Mouse (Mus musculus) midbrain, postnatal 0 days (tissue): Measurements from ENCODE around the gene Ccdc102a. TPM values are rescaled to one million over a fixed set of nuclear protein-coding genes. Genes with fewer than 3 reads are reported as not detected.

Experiments
- ATAC-seq: fragments of 200-750 bp; cut with Nextera tagmentation; 2 replicates; pipeline ENCODE4 v1.8.0; 2017; ENCODE audit warnings: moderate number of reproducible peaks, mild to moderate bottlenecking, moderate TSS enrichment, moderate library complexity; ENCODE audit not compliant: low FRiP score
- DNase-seq: peaks from one replicate; pipeline ENCODE4 v3.0.0-alpha.2; 2015; ENCODE audit warnings: low spot score
- H3K27ac ChIP-seq: fragments of 300-500 bp; sonication (generic); 2 replicates; pipeline ENCODE4 v1.5.1; 2014; ENCODE audit warnings: low read depth, mild to moderate bottlenecking, low read length, mixed read lengths
- H3K27me3 ChIP-seq: fragments of 300-500 bp; sonication (generic); 2 replicates; pipeline ENCODE4 v1.6.1; 2014; ENCODE audit warnings: low read length, control low read depth, mixed read lengths; ENCODE audit not compliant: insufficient read depth
- H3K36me3 ChIP-seq: fragments of 300-500 bp; sonication (generic); 2 replicates; pipeline ENCODE4 v1.6.1; 2014; ENCODE audit warnings: low read length, control low read depth, mixed read lengths; ENCODE audit not compliant: insufficient read depth
- H3K4me1 ChIP-seq: fragments of 300-500 bp; sonication (generic); 2 replicates; pipeline ENCODE4 v1.6.1; 2014; ENCODE audit warnings: mild to moderate bottlenecking, control low read depth, antibody characterized with exemption, low read length, mixed read lengths; ENCODE audit not compliant: insufficient read depth
- H3K4me2 ChIP-seq: fragments of 300-500 bp; sonication (generic); 2 replicates; pipeline ENCODE4 v1.6.1; 2014; ENCODE audit warnings: low read depth, mild to moderate bottlenecking, low read length, mixed read lengths; ENCODE audit not compliant: poor library complexity, severe bottlenecking
- H3K4me3 ChIP-seq: fragments of 300-500 bp; sonication (generic); 2 replicates; pipeline ENCODE4 v1.5.1; 2014; ENCODE audit warnings: low read depth, mild to moderate bottlenecking, low read length, moderate library complexity
- H3K9ac ChIP-seq: fragments of 300-500 bp; sonication (generic); replicated peaks from 2 replicates; pipeline ENCODE4 v1.6.1; 2014; ENCODE audit warnings: mild to moderate bottlenecking, low read length, moderate library complexity, mixed read lengths; ENCODE audit not compliant: poor library complexity, severe bottlenecking
- H3K9me3 ChIP-seq: fragments of 300-500 bp; sonication (generic); 2 replicates; pipeline ENCODE4 v1.6.1; 2016; ENCODE audit warnings: low read length, control low read depth
- CTCF ChIP-seq: IDR thresholded peaks from 2 replicates; pipeline ENCODE4 v1.5.1; 2016; ENCODE audit warnings: antibody characterized with exemption, mild to moderate bottlenecking
- whole genome bisulfite sequencing: fragments of 180-500 bp; shearing (Covaris S2); extraction: QIAGEN DNeasy Blood & Tissue Kit; methylation state at CpG from one replicate; pipeline ENCODE4 v1.1.7; 2014; 5-methylcytosine and 5-hydroxymethylcytosine counted together
- polyA plus RNA-seq: library from polyadenylated mRNA; unstranded; fragments of >200 nt; fragmentation: Nextera tagmentation; extraction: Ambion mirVana; gene quantifications from 2 replicates; pipeline ENCODE4 v1.2.1, GENCODE M21; 2015
- total RNA-seq: library from RNA; depleted of rRNA; stranded (reverse); fragments of >200 nt; gene quantifications from 2 replicates; pipeline ENCODE4 v1.2.3, GENCODE M21; 2014

Gene Ccdc102a
- total and polyA plus RNA-seq, 2 experiments from 2014 or later = 3.7 to 6.1 TPM

DNA sequence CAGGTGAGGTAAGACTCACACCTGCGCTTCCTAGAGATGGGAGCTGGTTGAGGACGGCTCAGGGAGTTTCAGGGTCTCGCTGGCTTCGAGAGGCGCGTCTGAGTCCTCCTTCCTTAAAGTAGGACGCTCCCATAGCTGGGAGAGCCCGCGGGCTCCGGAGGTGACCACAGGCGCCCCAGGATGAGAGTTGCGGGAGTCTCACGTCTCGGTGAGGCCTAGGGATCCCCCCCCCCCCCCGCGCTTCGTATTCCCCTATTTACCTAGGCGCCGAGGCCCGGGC, 42.1 kb downstream of the Ccdc102a start:
- DNase-seq = no peak
- no peak overlapping the region for H3K27ac ChIP-seq
- no peak for ATAC-seq
- WGBS = 0% methylated on average over 16 of the region's 20 CpGs
- TF ChIP-seq CTCF = no peak
- H3K27me3 ChIP-seq = peaks cover 11% of the 10 kb centered on the region; the same call in 1 of the 2 replicates
- peak overlapping the region; percentile 52 for H3K4me3 ChIP-seq
- H3K9ac ChIP-seq = peak overlapping the region; percentile 44
- H3K36me3 ChIP-seq = no peaks in the 10 kb centered on the region
- H3K9me3 ChIP-seq = no peaks in the 10 kb centered on the region
- no peaks in the 10 kb centered on the region; the same call in 1 of the 2 replicates for H3K4me1 ChIP-seq
- peak overlapping the region; percentile 80 for H3K4me2 ChIP-seq

DNA sequence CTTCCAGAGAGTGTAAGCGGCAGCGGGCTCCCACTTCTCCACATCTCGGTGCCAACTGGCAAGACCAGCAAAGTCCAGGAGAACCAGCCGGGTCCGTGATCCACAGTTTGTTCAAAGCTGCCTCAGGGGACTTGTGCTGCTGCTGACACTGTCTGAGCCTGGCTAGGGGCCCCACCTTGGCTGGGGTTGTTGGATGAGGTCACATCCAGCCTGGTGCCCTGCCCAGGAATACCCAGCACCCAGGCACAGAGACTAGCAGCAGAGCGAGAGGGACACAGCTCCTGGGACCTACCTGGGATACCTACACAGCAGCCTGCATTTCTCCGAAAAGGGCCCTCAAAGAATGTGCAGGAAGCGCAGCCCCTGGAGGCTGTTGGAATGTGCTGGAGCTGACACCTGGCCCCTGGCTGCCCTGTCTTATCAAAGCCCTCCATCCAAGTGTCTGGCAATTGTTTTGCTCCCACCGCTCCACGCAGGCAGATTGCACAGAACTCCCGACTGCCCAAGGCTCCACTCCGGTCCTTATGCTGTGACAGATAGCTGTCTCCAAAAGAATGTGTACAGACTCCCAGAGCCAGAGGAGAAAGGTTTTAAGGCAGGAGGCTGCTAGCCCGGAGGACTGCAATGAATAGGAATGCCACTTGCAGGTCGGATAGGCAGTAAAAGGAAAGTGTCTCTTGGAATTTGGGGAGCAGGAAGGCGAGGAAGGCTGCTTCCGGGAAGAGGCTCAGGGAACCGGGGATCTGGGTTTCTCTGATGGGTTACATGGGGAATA, 42.6 kb downstream of the Ccdc102a start:
- H3K27me3 ChIP-seq = peaks cover 11% of the 10 kb centered on the region; the same call in 1 of the 2 replicates
- no peaks in the 10 kb centered on the region for H3K9me3 ChIP-seq
- ATAC-seq (no peak), DNase-seq (no peak)
- WGBS = 19% methylated on average over 17 of the region's 17 CpGs
- H3K4me1 ChIP-seq = no peaks in the 10 kb centered on the region; the same call in 1 of the 2 replicates
- H3K27ac ChIP-seq = no peak overlapping the region
- H3K4me2 ChIP-seq = peak overlapping the region; percentile 80
- H3K9ac ChIP-seq = peak overlapping the region; percentile 44
- TF ChIP-seq CTCF = no peak
- peak overlapping the region; percentile 52 for H3K4me3 ChIP-seq
- no peaks in the 10 kb centered on the region for H3K36me3 ChIP-seq

DNA sequence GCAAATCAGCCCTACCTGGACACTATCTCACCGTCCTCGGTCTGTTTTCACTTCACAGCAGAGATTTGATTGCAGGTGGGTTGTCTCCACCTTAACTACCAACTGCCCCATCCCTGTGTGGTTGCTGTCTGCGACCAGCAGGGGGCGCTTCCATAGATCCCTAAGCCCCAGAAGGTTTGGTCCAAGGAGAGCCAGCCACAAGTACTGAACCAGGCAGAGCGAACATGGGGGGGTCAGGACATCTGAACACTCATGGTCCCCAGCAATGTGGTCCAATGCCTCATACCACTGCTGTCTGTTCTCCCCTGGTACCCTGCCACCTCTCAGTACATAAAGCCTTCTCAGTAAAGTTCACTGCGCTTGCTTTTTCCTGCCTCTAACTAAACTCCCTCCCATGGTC, 43.5 kb downstream of the Ccdc102a start:
- Histone ChIP-seq H3K27me3 (peaks cover 11% of the 10 kb centered on the region; the same call in 1 of the 2 replicates), H3K9ac (no peak overlapping the region), H3K4me2 (peak overlapping the region; percentile 80), H3K4me1 (peaks cover 5% of the 10 kb centered on the region), H3K4me3 (no peak overlapping the region), H3K36me3 (no peaks in the 10 kb centered on the region), H3K27ac (no peak overlapping the region), H3K9me3 (no peaks in the 10 kb centered on the region)
- DNase-seq (peak; percentile 55), ATAC-seq (no peak)
- TF ChIP-seq CTCF = peak; percentile 85
- WGBS = 13% methylated on average over 6 of the region's 6 CpGs

DNA sequence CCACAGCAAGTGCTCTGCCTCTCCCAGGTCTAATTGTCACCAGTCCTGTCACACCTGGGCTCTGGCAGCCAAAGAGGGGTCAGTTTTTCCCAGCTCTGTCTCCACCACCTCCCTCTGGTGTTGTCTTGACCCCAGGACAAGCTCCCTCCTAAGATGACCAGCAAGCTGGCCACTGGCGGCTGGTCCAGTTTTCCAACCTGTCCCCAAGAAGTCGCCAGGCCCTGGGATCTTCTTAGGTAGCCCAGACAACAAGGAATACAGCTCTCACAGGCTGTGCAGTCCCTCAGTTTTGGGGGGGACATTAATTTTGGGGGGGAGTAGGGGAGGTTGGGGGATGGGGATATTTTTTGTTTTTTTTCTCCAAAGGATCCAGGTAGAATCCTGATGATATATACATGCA, 45.3 kb downstream of the Ccdc102a start:
- no peak overlapping the region for H3K9ac ChIP-seq
- no peaks in the 10 kb centered on the region for H3K9me3 ChIP-seq
- DNase-seq (no peak), ATAC-seq (no peak)
- WGBS = 82% methylated on average over 2 of the region's 2 CpGs
- no peak for TF ChIP-seq CTCF
- H3K4me3 ChIP-seq = no peak overlapping the region
- H3K27ac ChIP-seq = no peak overlapping the region
- H3K4me1 ChIP-seq = peaks cover 17% of the 10 kb centered on the region
- no peak overlapping the region for H3K4me2 ChIP-seq
- peaks cover 11% of the 10 kb centered on the region; the same call in 1 of the 2 replicates for H3K27me3 ChIP-seq
- H3K36me3 ChIP-seq = no peaks in the 10 kb centered on the region

DNA sequence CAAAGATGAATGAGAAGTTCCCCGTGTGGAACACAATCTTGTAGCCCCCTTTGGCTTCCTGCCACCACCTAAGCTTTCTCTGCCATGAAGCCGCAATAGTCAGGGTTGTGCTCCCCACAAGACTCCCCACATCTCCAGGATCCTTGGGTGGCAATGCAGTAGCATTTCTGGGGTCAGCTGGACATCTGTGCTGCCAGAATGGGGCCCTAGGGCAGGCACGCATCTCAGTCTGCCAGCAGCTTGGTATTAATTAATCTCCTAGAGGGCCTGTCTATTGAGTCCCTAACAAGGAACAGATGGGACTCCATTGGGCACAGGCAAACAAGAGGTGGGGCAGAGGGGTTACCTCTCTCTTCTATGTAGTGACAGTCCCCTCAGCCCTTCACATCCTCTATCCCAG, 45.7 kb downstream of the Ccdc102a start:
- 31% methylated on average over 3 of the region's 3 CpGs for WGBS
- Histone ChIP-seq H3K27ac (no peak overlapping the region), H3K4me1 (peaks cover 17% of the 10 kb centered on the region), H3K9ac (no peak overlapping the region), H3K27me3 (peaks cover 11% of the 10 kb centered on the region; the same call in 1 of the 2 replicates), H3K4me3 (no peak overlapping the region), H3K36me3 (no peaks in the 10 kb centered on the region), H3K4me2 (no peak overlapping the region), H3K9me3 (no peaks in the 10 kb centered on the region)
- DNase-seq = peak; percentile 29
- TF ChIP-seq CTCF = no peak
- no peak for ATAC-seq

DNA sequence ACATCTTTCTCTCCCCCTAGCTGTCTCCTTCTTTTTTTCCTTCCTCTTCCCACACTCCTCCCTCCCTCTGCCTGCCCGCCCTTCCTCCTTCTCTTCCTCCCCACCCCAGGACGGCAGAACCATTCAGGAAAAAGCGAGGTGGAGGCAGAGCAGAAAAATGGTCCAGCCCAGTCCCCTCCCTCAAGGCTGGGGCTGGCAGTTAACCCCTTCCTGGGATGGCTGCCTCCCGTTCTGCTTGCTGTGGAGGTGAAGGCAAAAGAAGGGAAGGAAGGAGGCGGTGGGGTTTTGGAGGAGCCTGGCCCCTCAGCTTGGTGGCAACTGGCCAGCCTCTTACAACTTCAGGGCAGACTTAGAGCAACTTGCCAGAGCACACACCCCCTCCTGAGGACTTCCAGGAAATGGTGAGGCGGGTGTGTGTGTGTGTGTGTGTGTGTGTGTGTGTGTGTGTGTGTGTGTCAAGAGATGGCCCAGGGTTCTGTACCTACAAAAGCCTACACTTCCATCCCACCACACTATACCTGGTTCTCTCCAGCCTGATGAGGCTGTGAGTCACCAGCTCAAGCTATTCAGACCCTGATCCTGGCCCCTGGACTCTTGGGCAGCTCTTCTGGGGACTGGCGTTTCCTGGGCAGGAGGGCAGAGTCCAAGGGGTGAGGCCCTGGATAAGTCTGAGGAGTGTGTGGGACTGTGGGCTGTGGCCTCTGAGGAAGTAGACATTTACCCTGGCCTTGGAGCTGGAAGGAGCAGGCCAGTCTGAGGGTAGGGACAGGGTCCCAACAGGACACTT, 46.6 kb downstream of the Ccdc102a start:
- H3K4me1 ChIP-seq = peaks cover 17% of the 10 kb centered on the region
- peak overlapping the region; percentile 81 for H3K27ac ChIP-seq
- peaks cover 8% of the 10 kb centered on the region for H3K36me3 ChIP-seq
- no peaks in the 10 kb centered on the region for H3K9me3 ChIP-seq
- WGBS = 8% methylated on average over 6 of the region's 7 CpGs
- peak overlapping the region; percentile 91 for H3K4me2 ChIP-seq
- peak overlapping the region; percentile 66 for H3K4me3 ChIP-seq
- TF ChIP-seq CTCF = peak; percentile 41
- peaks cover 7% of the 10 kb centered on the region; the same call in 1 of the 2 replicates for H3K27me3 ChIP-seq
- ATAC-seq (peak; percentile 80), DNase-seq (peak; percentile 92)
- peak overlapping the region; percentile 88 for H3K9ac ChIP-seq
